Mouse (Mus musculus): Measurements from ENCODE around the gene Rab3gap1. TPM values are rescaled to one million over a fixed set of nuclear protein-coding genes. Genes with fewer than 3 reads are reported as not detected.

Gene Rab3gap1
- polyA plus RNA-seq, 1 experiment from 2014 or later: 22.7 TPM

- no peaks in the 10 kb centered on the region for H3K27me3 ChIP-seq
- H3K27ac ChIP-seq: no peak overlapping the region
- no peaks in the 10 kb centered on the region for H3K9me3 ChIP-seq
- peaks cover 18% of the 10 kb centered on the region for H3K4me1 ChIP-seq (replicated peaks)
- WGBS: 93% methylated on average over 1 of the region's 1 CpGs
- H3K36me3 ChIP-seq: no peaks in the 10 kb centered on the region
- no peak for ATAC-seq
- no peak overlapping the region for H3K9ac ChIP-seq (replicated peaks)
- H3K4me2 ChIP-seq (replicated peaks): no peak overlapping the region
- no peak overlapping the region for H3K4me3 ChIP-seq (replicated peaks)
Observed at GRCm38 (mm10) chr1:127961140-127961539, 92.6 kb downstream of the Rab3gap1 start.

- ATAC-seq: no peak
- Histone ChIP-seq H3K27ac (no peak overlapping the region), H3K9me3 (no peaks in the 10 kb centered on the region)
Observed at GRCm38 (mm10) chr1:127963326-127963725, 94.8 kb downstream of the Rab3gap1 start.

DNA sequence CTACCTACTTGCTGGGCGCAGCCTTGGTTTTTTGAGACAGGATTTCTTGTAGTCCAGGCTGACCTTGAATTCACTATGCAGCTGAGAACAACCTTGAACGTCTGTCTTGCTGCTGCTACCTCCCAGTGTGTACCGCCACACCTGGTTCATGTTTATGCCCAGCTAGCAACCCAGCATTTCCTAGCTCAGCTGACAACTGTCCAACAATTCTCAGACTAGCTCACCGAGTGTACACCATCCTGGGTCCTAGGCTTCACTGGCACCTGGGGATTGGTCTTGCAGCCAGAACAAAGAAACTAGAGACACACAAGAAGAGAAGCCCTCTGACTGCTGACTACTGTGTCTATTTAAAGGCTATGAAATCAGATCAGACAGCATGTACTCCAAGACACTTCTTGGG lies 102.3 kb downstream of the Rab3gap1 start:
- no peak overlapping the region for H3K27ac ChIP-seq
- WGBS: 88% methylated on average over 4 of the region's 4 CpGs
- no peaks in the 10 kb centered on the region for H3K27me3 ChIP-seq
- no peak overlapping the region for H3K9ac ChIP-seq (replicated peaks)
- H3K4me1 ChIP-seq (replicated peaks): no peaks in the 10 kb centered on the region
- H3K9me3 ChIP-seq: no peaks in the 10 kb centered on the region
- no peak overlapping the region for H3K4me2 ChIP-seq (replicated peaks)
- no peak for ATAC-seq
- no peak overlapping the region for H3K4me3 ChIP-seq (replicated peaks)
- H3K36me3 ChIP-seq: no peaks in the 10 kb centered on the region

More at GRCm38 (mm10) chr1:127963326-127963725, 94.8 kb downstream of the Rab3gap1 start:
- no peak overlapping the region for H3K9ac ChIP-seq (replicated peaks)
- H3K4me2 ChIP-seq (replicated peaks): no peak overlapping the region
- no peak overlapping the region for H3K4me3 ChIP-seq (replicated peaks)
- H3K27me3 ChIP-seq: no peaks in the 10 kb centered on the region
- no peaks in the 10 kb centered on the region for H3K36me3 ChIP-seq
- 94% methylated on average over 3 of the region's 3 CpGs for WGBS
- H3K4me1 ChIP-seq (replicated peaks): peaks cover 18% of the 10 kb centered on the region

GRCm38 (mm10) chr1:127974082-127974481 lies 105.5 kb downstream of the Rab3gap1 start:
- H3K9me3 ChIP-seq: no peaks in the 10 kb centered on the region
- no peak for ATAC-seq
- H3K4me3 ChIP-seq (replicated peaks): no peak overlapping the region
- H3K4me2 ChIP-seq (replicated peaks): no peak overlapping the region
- 97% methylated on average over 4 of the region's 4 CpGs for WGBS
- H3K4me1 ChIP-seq (replicated peaks): no peaks in the 10 kb centered on the region
- no peak overlapping the region for H3K9ac ChIP-seq (replicated peaks)
- H3K27ac ChIP-seq: no peak overlapping the region
- H3K27me3 ChIP-seq: no peaks in the 10 kb centered on the region
- no peaks in the 10 kb centered on the region for H3K36me3 ChIP-seq

- Histone ChIP-seq H3K4me1 (replicated peaks) (no peaks in the 10 kb centered on the region), H3K27ac (no peak overlapping the region), H3K36me3 (no peaks in the 10 kb centered on the region), H3K9me3 (no peaks in the 10 kb centered on the region), H3K4me3 (replicated peaks) (no peak overlapping the region), H3K4me2 (replicated peaks) (no peak overlapping the region), H3K27me3 (no peaks in the 10 kb centered on the region), H3K9ac (replicated peaks) (no peak overlapping the region)
- ATAC-seq: no peak
- 85% methylated on average over 2 of the region's 2 CpGs for WGBS
Observed at GRCm38 (mm10) chr1:127975676-127976075, 107.1 kb downstream of the Rab3gap1 start.

- H3K27me3 ChIP-seq: no peaks in the 10 kb centered on the region
- H3K36me3 ChIP-seq: no peaks in the 10 kb centered on the region
- no peak overlapping the region for H3K4me2 ChIP-seq (replicated peaks)
- no peak overlapping the region for H3K27ac ChIP-seq
- H3K4me1 ChIP-seq (replicated peaks): no peaks in the 10 kb centered on the region
- no peak for ATAC-seq
- no peak overlapping the region for H3K9ac ChIP-seq (replicated peaks)
- WGBS: 89% methylated on average over 6 of the region's 6 CpGs
- H3K4me3 ChIP-seq (replicated peaks): no peak overlapping the region
- no peaks in the 10 kb centered on the region for H3K9me3 ChIP-seq
Observed at GRCm38 (mm10) chr1:127976106-127976505, 107.5 kb downstream of the Rab3gap1 start.

DNA sequence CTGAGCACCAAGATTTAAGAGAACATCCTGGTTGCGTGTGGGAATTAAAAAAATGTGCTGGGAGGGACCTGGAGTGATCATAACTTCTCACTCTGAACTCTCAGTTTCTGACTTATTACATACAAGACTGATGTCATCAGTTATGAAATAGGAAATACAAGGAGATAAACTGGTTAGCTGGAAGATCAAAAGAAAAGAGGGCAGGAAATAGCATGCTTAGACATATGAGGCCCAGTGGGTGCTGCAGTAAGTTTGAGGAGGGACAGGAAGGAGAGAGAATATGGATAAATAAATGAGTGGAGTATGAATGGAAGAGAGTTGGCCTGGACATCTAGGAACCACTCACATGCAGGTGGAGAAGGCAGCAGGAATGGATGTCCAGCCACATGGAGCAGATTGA lies 109.6 kb downstream of the Rab3gap1 start:
- no peaks in the 10 kb centered on the region for H3K4me1 ChIP-seq (replicated peaks)
- ATAC-seq: no peak
- H3K27ac ChIP-seq: no peak overlapping the region
- no peak overlapping the region for H3K4me3 ChIP-seq (replicated peaks)
- WGBS: 97% methylated on average over 1 of the region's 1 CpGs
- H3K9ac ChIP-seq (replicated peaks): no peak overlapping the region
- H3K9me3 ChIP-seq: no peaks in the 10 kb centered on the region
- H3K4me2 ChIP-seq (replicated peaks): no peak overlapping the region
- no peaks in the 10 kb centered on the region for H3K36me3 ChIP-seq
- no peaks in the 10 kb centered on the region for H3K27me3 ChIP-seq

DNA sequence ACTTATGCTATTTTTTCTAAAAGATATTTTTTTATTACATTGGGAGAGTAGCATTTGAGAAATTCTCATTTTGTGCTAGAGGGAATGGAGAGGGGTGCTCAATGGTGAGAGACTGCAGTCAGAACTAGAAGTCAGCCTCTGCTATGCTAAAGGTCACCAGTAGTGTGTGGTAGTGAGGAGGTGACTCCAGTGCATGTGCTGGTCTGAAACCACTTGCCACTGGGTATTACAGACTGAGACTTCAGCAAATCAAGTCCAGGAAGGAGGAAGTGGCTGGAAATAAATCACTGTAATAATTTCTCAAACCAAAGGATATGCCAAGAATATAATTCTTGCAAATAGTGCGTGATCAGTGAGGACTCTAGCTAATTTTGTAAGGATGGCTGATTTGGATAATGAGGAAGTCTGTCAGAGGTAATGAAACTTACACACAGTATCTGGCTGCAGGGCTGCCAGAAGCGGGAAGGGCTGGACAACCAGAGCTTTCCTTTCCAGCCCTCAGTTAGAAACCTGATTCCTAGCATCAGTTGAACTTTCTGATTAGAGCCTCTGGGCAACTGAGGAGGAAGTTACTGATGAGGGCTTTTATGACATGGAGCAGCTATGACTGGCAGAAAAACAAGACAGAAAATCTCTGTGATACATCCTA lies 112.5 kb downstream of the Rab3gap1 start:
- Histone ChIP-seq H3K27me3 (no peaks in the 10 kb centered on the region), H3K9ac (replicated peaks) (no peak overlapping the region), H3K4me3 (replicated peaks) (no peak overlapping the region), H3K9me3 (no peaks in the 10 kb centered on the region), H3K4me2 (replicated peaks) (no peak overlapping the region), H3K36me3 (no peaks in the 10 kb centered on the region), H3K27ac (no peak overlapping the region), H3K4me1 (replicated peaks) (no peaks in the 10 kb centered on the region)
- ATAC-seq: no peak
- WGBS: 91% methylated on average over 2 of the region's 2 CpGs

DNA sequence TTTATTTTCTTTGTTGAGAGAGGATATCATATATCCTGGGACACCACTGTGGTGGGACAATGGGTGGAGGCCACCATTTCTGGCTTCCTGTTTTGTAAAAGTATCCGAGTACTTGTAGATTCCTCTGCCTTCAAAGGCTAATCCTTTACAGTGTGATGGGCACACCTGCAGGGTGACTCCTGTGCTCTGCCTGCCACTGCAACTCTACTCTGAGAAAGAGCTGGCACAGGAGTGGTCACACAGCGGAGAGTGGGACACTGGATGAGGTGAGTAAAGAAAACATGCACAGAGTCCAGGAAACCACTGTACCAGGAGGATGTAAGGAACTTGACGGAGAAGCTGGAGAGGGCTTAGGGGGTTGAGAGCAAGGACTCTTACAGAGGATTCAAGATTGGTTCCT lies 113.7 kb downstream of the Rab3gap1 start:
- Histone ChIP-seq H3K4me3 (replicated peaks) (no peak overlapping the region), H3K27me3 (no peaks in the 10 kb centered on the region), H3K4me1 (replicated peaks) (no peaks in the 10 kb centered on the region), H3K27ac (no peak overlapping the region), H3K9me3 (no peaks in the 10 kb centered on the region), H3K4me2 (replicated peaks) (no peak overlapping the region), H3K36me3 (no peaks in the 10 kb centered on the region), H3K9ac (replicated peaks) (no peak overlapping the region)
- ATAC-seq: no peak
- WGBS: 88% methylated on average over 3 of the region's 3 CpGs

DNA sequence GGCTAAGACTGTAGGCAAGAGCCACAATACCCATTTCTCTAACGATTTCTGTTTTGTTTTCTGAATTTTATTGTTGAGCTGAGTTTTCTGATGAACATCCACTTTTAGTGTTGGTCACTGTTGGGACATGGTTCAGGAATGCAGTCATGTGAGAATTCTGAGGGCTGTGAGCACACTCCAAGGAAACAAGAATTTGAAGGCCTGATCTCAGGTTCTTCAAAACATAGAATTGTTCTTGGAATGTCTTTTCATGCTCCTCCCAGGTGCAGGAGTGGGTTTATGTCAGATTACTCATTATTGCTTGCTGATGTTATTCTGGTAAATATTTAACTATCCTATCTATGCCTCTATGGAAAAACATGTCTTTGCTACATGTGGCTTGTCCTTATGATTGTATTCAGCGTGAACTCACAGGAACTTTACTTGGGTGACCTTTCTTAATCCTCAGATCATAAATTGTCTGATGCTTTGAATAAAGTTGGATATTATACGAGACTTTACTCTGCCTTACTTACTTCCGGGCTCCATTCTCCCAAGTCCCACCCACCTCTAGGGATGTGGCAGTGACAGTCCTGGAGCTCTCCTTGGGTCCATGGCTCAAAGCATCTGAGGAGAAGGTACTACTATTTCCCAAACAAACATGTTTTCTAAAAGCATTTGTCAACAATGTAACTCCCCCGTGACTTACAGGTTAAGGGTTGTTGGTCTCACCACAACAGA lies 114.9 kb downstream of the Rab3gap1 start:
- no peak overlapping the region for H3K4me3 ChIP-seq (replicated peaks)
- ATAC-seq: no peak
- H3K9me3 ChIP-seq: no peaks in the 10 kb centered on the region
- 92% methylated on average over 5 of the region's 5 CpGs for WGBS
- no peaks in the 10 kb centered on the region for H3K36me3 ChIP-seq
- H3K27ac ChIP-seq: no peak overlapping the region
- no peak overlapping the region for H3K9ac ChIP-seq (replicated peaks)
- H3K27me3 ChIP-seq: no peaks in the 10 kb centered on the region
- no peak overlapping the region for H3K4me2 ChIP-seq (replicated peaks)
- no peaks in the 10 kb centered on the region for H3K4me1 ChIP-seq (replicated peaks)

DNA sequence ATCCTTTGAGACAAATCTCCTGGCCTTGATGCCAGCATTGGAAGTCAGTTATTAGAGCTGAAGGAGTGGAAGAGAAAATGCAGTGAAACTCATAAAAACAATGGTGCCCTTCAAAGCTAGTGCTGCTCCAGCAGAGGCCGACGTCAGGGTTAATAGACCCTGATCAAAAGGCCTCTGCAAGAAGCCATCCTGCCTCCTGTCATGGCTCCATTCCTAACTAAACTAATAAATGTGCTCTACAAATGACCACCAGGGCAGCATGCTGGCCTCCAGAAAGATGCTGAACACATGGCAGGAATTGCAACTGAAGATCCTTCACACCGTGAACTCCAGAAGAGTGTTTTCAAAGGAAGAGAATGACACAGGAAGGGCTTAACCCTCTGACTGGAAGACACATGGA lies 116.8 kb downstream of the Rab3gap1 start:
- whole genome bisulfite sequencing: 53% methylated on average over 3 of the region's 3 CpGs
- H3K9ac ChIP-seq (replicated peaks): no peak overlapping the region

DNA sequence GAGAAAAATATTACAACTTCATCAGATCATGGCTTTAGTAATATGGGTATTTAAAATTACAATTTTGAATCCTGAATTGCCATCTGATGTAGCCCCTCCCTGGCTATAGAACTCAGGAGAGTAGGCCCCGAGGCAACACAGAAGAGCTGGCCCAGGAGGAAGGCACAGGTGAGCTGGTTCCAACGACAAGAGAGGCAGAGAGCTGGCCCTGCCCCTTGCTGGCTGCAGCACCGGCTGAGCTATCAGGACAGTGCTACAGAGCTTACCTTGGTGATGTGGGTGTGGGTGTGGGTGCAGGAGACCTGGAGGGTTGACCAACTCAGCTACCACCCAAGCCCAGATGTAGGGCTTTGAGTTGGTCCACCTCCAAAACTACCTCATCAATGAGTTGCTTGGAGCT lies 119.7 kb downstream of the Rab3gap1 start:
- Histone ChIP-seq H3K9me3 (no peaks in the 10 kb centered on the region), H3K36me3 (no peaks in the 10 kb centered on the region), H3K27ac (no peak overlapping the region), H3K27me3 (no peaks in the 10 kb centered on the region), H3K4me2 (replicated peaks) (no peak overlapping the region), H3K4me3 (replicated peaks) (no peak overlapping the region), H3K4me1 (replicated peaks) (peaks cover 10% of the 10 kb centered on the region), H3K9ac (replicated peaks) (no peak overlapping the region)
- ATAC-seq: no peak
- 93% methylated on average over 3 of the region's 3 CpGs for WGBS

More for the DNA sequence above, 116.8 kb downstream of the Rab3gap1 start:
- Histone ChIP-seq H3K9me3 (no peaks in the 10 kb centered on the region), H3K4me1 (replicated peaks) (peaks cover 6% of the 10 kb centered on the region), H3K4me3 (replicated peaks) (no peak overlapping the region), H3K27ac (no peak overlapping the region), H3K27me3 (no peaks in the 10 kb centered on the region), H3K4me2 (replicated peaks) (no peak overlapping the region), H3K36me3 (no peaks in the 10 kb centered on the region)
- no peak for ATAC-seq
